Mouse (Mus musculus) bone marrow, adult 2 months (tissue): ENCODE measurements around the gene Ltc4s. TPM values are rescaled to one million over a fixed set of nuclear protein-coding genes. Genes with fewer than 3 reads are reported as not detected.

Experiments used
- H3K27ac ChIP-seq: fragments of 200-500 bp; 2 replicates; pipeline ENCODE4 v1.5.1; 2012; ENCODE audit warnings: low read depth, mild to moderate bottlenecking, control low read depth, inconsistent platforms, low read length; ENCODE audit not compliant: control insufficient read depth, poor library complexity, insufficient read depth
- H3K4me1 ChIP-seq: fragments of 200-500 bp; 2 replicates; pipeline ENCODE4 v1.6.1; 2011; ENCODE audit warnings: low read length; ENCODE audit not compliant: control insufficient read depth, insufficient read depth
- H3K4me3 ChIP-seq: fragments of 200-500 bp; replicated peaks from 2 replicates; pipeline ENCODE3; 2011; ENCODE audit warnings: mild to moderate bottlenecking, low read depth, low read length, control low read depth; ENCODE audit not compliant: control insufficient read depth
- CTCF ChIP-seq: fragments of 200-500 bp; IDR thresholded peaks from 2 replicates; pipeline ENCODE4 v1.5.1; 2011; ENCODE audit warnings: low read length, control low read depth; ENCODE audit not compliant: control insufficient read depth, insufficient read depth
- POLR2A ChIP-seq: fragments of 200-500 bp; IDR thresholded peaks from 2 replicates; pipeline ENCODE4 v1.6.1; 2011; ENCODE audit warnings: low read depth, mild to moderate bottlenecking, control low read depth, low read length, borderline replicate concordance; ENCODE audit not compliant: control insufficient read depth
- WGBS: fragments of 180-500 bp; shearing (Covaris S2); methylation state at CpG from one replicate; pipeline ENCODE4 v1.1.7; 2018; 5-methylcytosine and 5-hydroxymethylcytosine counted together
- polyA plus RNA-seq: library from polyadenylated mRNA; stranded (reverse); fragments of >200 nt; gene quantifications from 2 replicates; pipeline ENCODE4 v1.2.4, GENCODE M21; 2011; ENCODE audit warnings: low replicate concordance; ENCODE audit not compliant: missing spikeins, insufficient read depth, insufficient read length

Gene Ltc4s
- polyA plus RNA-seq, 1 experiment, result 6.7 TPM

DNA sequence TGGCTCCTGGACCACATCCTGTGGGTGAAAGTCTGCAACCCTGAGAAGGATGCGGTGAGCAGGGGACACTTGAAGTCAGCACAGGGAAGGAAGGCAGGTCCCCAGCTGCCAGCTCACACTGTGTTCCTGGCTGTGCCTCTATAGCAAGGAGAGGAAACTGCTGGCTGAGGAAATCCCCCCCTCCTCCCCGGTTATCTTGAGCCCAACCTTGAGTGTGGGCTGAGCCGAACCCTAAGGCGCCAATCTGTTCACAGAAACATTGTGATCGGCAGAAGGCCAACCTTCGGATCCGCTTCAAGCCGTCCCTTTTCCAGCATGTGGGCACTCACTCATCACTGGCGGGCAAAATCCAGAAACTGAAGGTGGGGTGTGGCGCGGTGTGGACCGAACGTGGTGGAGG, 5.4 kb downstream of the Ltc4s start:
- WGBS, result 48% methylated on average over 13 of the region's 13 CpGs

DNA sequence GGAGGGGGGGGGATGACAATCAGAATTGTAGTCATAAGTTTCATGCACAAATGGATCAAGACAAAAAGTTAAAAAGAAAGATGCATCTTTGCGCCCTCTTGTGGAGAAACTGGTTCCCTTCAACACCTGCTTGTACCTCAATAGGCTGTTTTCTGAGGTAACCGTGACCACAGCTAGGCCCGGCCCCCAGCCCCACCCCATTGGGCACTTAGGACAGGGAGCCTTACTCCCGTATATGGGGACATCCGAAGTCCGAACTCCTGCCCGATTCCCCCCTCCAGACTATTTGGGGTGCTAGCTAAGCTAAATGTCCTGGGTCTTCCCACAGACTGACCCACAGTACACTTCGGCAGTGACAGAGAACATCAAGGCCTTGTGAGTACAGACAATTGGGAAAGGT, 7.0 kb downstream of the Ltc4s start:
- Histone ChIP-seq H3K4me3 (no peak overlapping the region), H3K4me1 (peaks cover 16% of the 10 kb centered on the region), H3K27ac (no peak overlapping the region)
- 34% methylated on average over 8 of the region's 8 CpGs for WGBS
- TF ChIP-seq POLR2A (no peak), CTCF (peak; percentile 43; the same call in 1 of the 2 replicates)

More for the DNA sequence above, 5.4 kb downstream of the Ltc4s start:
- no peak overlapping the region for H3K27ac ChIP-seq
- TF ChIP-seq POLR2A, result no peak
- H3K4me3 ChIP-seq, result no peak overlapping the region
- peaks cover 8% of the 10 kb centered on the region; the same call in 1 of the 2 replicates for H3K4me1 ChIP-seq

DNA sequence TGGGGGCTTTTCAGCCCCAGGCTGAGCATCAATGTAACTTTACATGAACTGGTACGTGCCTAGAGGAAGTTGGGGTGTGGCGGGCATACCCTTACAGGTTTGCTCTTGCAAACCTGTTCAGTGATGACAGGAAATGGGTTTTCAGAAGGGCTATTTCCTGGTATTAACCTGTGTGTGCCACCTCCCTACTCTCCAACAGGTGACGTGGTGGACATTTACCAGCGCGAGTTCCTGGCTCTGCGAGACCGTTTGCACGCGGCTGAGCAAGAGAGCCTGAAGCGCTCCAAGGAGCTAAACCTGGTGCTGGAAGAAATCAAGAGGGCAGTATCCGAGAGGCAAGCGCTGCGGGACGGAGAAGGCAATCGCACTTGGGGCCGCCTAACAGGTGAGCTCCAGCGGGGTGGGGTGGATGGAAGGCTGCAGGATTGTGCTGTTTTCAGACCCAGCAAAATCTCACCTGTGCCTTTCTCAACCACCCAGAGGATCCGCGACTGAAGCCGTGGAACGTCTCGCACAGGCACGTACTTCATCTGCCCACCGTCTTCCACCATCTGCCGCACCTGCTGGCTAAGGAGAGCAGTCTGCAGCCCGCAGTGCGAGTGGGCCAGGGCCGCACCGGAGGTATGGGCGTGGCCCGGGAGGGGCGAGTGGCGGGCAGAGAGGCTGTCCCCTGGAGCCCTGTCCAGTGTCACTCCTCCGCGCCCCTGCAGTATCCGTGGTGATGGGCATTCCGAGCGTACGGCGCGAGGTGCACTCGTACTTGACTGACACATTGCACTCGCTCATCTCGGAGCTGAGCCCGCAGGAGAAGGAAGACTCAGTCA, 7.7 kb downstream of the Ltc4s start:
- Histone ChIP-seq H3K4me1 (peaks cover 17% of the 10 kb centered on the region), H3K4me3 (no peak overlapping the region)

DNA sequence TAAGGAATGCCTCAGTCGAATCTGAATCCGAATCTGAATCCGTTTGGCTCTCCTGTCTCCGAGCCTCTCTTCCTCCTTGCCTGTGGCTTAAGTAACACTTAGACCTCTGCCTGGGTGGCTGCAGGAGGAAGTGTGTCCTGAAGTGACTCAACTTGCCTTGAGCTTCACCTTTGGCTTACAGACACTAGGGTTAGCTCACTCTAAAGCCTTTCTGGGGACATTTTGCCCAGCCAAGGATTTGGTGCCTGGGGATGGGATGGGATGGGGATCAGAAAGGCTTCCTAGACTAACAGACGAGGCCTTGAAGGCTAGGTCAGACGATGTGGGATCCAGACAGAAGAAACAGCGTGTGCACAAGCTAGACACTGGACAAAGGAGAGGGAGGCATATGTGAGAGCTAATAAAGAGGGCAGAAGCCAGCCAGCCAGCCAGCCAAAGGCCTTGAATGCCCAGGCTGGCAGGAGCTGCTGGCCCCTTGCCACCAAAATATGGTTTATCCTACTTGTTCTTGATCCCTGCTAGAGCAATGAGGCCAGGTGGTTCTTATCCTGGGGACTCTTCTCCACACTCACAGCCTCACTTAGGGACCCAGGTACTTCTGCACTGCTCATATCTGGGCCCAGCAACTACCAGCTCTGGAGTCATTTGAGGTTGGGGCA, 9.0 kb downstream of the Ltc4s start:
- H3K27ac ChIP-seq, result peak overlapping the region; percentile 52; the same call in 1 of the 2 replicates
- H3K4me1 ChIP-seq, result peaks cover 17% of the 10 kb centered on the region
- 45% methylated on average over 7 of the region's 7 CpGs for WGBS
- no peak for TF ChIP-seq POLR2A
- no peak overlapping the region for H3K4me3 ChIP-seq

More for the DNA sequence above, 7.7 kb downstream of the Ltc4s start:
- 89% methylated on average over 45 of the region's 45 CpGs for WGBS
- no peak for TF ChIP-seq POLR2A
- no peak for TF ChIP-seq CTCF
- no peak overlapping the region for H3K27ac ChIP-seq

DNA sequence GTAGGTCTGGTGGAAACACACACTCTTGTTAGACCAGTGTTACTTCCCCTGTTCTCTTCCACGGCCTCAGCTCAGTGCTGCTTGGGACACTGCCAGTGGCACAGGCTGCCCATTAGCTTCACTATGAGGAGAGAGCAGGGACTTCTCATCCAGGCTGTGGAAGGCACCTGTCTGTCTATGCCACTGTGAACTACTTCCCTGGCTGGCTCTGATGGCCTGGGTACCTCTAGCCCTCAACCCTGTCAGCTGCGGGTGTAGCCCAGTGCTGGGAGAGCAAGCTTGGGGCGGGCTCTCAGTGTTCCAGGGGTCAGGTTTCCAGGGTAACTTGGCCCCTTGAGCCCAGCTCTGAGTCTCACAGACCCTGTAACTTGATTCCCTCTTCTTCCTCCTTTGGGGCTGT, 9.6 kb downstream of the Ltc4s start:
- WGBS, result 40% methylated on average over 3 of the region's 3 CpGs
- H3K27ac ChIP-seq, result peak overlapping the region; percentile 11
- no peak for TF ChIP-seq POLR2A
- TF ChIP-seq CTCF, result no peak
- H3K4me3 ChIP-seq, result no peak overlapping the region
- peaks cover 17% of the 10 kb centered on the region for H3K4me1 ChIP-seq

DNA sequence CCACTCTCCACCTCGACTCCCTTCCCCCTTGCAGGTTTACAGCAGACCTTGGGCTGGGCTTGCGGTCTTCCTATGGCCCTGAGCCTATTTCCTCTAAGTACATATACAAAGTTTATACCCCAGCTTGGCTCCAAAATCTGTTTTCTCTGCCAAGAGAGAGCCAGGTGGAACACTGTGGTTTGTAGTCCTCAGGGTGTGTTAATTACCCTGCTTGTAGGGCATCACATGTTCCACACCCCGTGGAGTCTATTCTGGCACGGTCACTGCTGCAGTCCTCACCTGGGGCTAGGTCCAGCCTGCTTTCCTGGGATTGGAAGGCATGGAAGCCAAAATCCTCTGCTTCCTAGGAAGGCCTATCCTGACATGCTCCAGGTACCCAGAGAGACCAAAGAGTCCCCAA, 10.7 kb downstream of the Ltc4s start:
- TF ChIP-seq POLR2A (no peak), CTCF (no peak)
- H3K27ac ChIP-seq, result no peak overlapping the region
- no peak overlapping the region for H3K4me3 ChIP-seq
- WGBS, result 75% methylated on average over 4 of the region's 4 CpGs
- H3K4me1 ChIP-seq, result peaks cover 17% of the 10 kb centered on the region

DNA sequence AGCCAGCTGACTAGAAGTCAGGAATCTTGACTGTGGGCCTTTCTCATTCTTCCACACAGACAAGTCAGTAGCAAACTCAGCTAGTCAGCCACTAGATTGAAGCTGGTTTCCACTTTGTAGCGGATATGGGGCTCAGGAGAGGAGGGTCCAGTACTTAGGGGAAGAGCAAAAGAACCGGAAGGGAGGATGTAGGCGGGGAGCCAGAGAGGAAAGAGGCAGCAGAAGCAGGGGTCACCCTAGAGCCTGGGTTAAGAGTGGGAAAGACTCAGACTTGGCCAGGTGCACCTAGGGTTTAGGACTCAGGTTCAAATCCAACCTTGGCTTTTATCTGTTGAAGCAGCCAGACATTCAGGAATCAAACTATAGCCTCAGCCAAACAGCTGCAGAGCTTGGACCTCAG, 11.2 kb downstream of the Ltc4s start:
- Histone ChIP-seq H3K27ac (no peak overlapping the region; the same call in 1 of the 2 replicates), H3K4me3 (no peak overlapping the region), H3K4me1 (peaks cover 17% of the 10 kb centered on the region)
- TF ChIP-seq CTCF (no peak), POLR2A (no peak)
- 30% methylated on average over 3 of the region's 3 CpGs for WGBS

DNA sequence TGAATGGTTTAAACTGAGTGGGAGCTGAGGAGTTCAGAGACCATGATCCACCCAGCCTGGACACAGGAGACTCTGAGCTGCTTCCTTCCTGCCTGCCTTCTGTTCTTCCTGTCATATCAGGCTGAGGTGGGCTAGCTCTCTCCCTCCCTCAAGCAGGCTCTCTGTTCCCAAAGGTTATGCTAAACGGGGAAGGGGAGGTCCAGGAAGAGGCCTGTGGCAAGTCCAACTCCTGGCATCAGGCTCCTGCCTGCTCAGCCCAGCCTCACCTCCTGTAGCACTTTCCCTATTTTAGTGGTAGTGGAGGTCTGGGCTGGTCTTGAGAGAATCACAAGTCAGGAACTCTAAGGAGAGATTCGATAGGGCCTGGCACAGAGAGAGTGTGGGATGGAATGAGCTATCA, 12.0 kb downstream of the Ltc4s start:
- Histone ChIP-seq H3K4me1 (peaks cover 17% of the 10 kb centered on the region), H3K4me3 (peak overlapping the region; percentile 90), H3K27ac (peak overlapping the region; percentile 92)
- 13% methylated on average over 2 of the region's 2 CpGs for WGBS
- TF ChIP-seq POLR2A (no peak), CTCF (no peak)
